Mouse (Mus musculus) ES-E14 (cell line): ENCODE results near the gene Grin2a. TPM values are rescaled to one million over a fixed set of nuclear protein-coding genes. Genes with fewer than 3 reads are reported as not detected.

ENCODE experiments used
- DNase-seq: peaks from one replicate; pipeline ENCODE4 v3.0.0-alpha.2; 2013; ENCODE audit warnings: low read depth, low spot score
- H3K27ac ChIP-seq: 2 replicates; pipeline ENCODE4 v1.5.1; 2012; ENCODE audit warnings: low read depth, mild to moderate bottlenecking, low read length, moderate library complexity, mixed read lengths; ENCODE audit not compliant: poor library complexity, insufficient read depth, severe bottlenecking
- H3K36me3 ChIP-seq: 2 replicates; pipeline ENCODE4 v1.6.1; 2012; ENCODE audit warnings: mild to moderate bottlenecking, low read length, moderate library complexity, mixed read lengths; ENCODE audit not compliant: control insufficient read depth, poor library complexity, insufficient read depth, severe bottlenecking
- H3K4me1 ChIP-seq, 2 experiments: fragments of 150-350 bp in 1 of 2; sonication (generic) in 1 of 2; 2 replicates each; pipeline ENCODE4 v1.6.1; 2012; ENCODE audit warnings: low read length in 2 of 2, mild to moderate bottlenecking in 1 of 2, mixed read lengths in 1 of 2; ENCODE audit not compliant: control insufficient read depth in 2 of 2, insufficient read depth in 2 of 2, poor library complexity in 1 of 2
- H3K4me3 ChIP-seq, 2 experiments: fragments of 150-350 bp in 1 of 2; sonication (generic) in 1 of 2; 2 replicates each; pipeline ENCODE4 v1.5.1; 2012; ENCODE audit warnings: low read length in 2 of 2, low read depth in 1 of 2, mild to moderate bottlenecking in 1 of 2, mixed read lengths in 1 of 2; ENCODE audit not compliant: insufficient read depth in 1 of 2, poor library complexity in 1 of 2, severe bottlenecking in 1 of 2
- H3K9ac ChIP-seq: 2 replicates; pipeline ENCODE4 v1.6.1; 2012; ENCODE audit warnings: low read depth, mild to moderate bottlenecking, low read length, mixed read lengths; ENCODE audit not compliant: poor library complexity, insufficient read depth, severe bottlenecking
- H3K9me3 ChIP-seq: fragments of 150-350 bp; sonication (generic); 2 replicates; pipeline ENCODE4 v1.6.1; 2012; ENCODE audit warnings: low read depth, mild to moderate bottlenecking, low read length; ENCODE audit not compliant: control insufficient read depth, insufficient read depth
- CHD2 ChIP-seq: IDR thresholded peaks from 2 replicates; pipeline ENCODE4 v1.6.1; 2014; ENCODE audit warnings: mild to moderate bottlenecking, low read depth, low read length, inconsistent platforms
- HCFC1 ChIP-seq: IDR thresholded peaks from 2 replicates; pipeline ENCODE4 v1.6.1; 2012; ENCODE audit warnings: low read length, inconsistent platforms, borderline replicate concordance; ENCODE audit not compliant: insufficient read depth
- MAFK ChIP-seq: IDR thresholded peaks from 2 replicates; pipeline ENCODE4 v1.6.1; 2014; ENCODE audit warnings: mild to moderate bottlenecking, low read depth, low read length, inconsistent platforms; ENCODE audit not compliant: insufficient read depth
- ZC3H11A ChIP-seq: IDR thresholded peaks from 2 replicates; pipeline ENCODE4 v1.6.1; 2012; ENCODE audit warnings: low read depth, mild to moderate bottlenecking, inconsistent platforms, low read length, borderline replicate concordance
- ZNF384 ChIP-seq: IDR thresholded peaks from 2 replicates; pipeline ENCODE4 v1.6.1; 2012; ENCODE audit warnings: low read depth, low read length, inconsistent platforms
- in situ Hi-C, 2 experiments: fragments of 600-800 bp; cut with MboI; formaldehyde crosslinking; loops; one replicate each; pipeline ENCODE4 v1.15.1; 2025; ENCODE audit warnings: low sequenced_read_pairs in 2 of 2, inconsistent platforms in 1 of 2; ENCODE audit not compliant: unreplicated experiment in 2 of 2
- total RNA-seq: library from RNA; depleted of rRNA; stranded (reverse); fragments of 300-350 nt; gene quantifications from 2 replicates; pipeline ENCODE4 v1.2.3, GENCODE M21; 2012

The Grin2a gene
- total RNA-seq, 1 experiment, result 0.62 TPM

DNA sequence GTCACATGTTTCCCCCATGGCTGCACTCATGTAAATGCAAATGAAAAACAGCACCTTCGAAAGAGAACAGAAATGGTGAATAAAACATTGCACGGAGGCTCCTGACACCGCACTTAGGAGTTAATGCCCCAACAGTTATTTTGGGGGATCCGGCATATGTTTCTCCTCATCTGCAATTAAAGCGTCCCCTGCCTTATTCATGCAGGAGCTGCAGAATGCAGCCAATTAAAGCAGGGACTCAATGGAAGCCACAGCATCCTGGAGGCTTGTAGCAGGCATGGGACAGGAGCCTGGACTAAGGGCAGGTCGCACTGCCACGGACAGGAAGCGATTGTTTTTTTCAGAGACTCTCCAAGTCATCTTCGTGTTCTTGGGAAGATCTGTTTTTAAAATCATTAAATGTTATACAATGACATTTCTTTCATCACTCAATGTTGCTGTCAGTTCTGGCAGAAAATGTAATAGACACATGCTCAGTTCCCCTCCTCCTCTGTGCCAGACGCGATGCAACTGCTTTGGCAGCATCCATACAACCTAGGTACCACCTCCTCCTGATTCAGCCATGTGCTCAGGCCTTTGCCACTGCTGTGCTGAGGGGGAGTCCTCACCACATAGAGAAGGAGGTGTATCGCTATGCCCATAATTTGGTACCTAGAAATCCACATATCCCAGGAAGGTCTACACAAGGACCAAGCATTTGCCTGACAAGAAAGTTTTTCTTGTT, 143.9 kb downstream of the Grin2a start:
- Histone ChIP-seq H3K9me3 (no peaks in the 10 kb centered on the region), H3K36me3 (no peaks in the 10 kb centered on the region), H3K27ac (no peak overlapping the region), H3K4me3 (no peak overlapping the region), H3K4me1 (no peaks in the 10 kb centered on the region), H3K9ac (no peak overlapping the region)
- in situ Hi-C loops, result no loop called here
- DNase-seq, result no peak
- TF ChIP-seq ZNF384 (no peak), MAFK (no peak), CHD2 (no peak), HCFC1 (no peak), ZC3H11A (no peak)

DNA sequence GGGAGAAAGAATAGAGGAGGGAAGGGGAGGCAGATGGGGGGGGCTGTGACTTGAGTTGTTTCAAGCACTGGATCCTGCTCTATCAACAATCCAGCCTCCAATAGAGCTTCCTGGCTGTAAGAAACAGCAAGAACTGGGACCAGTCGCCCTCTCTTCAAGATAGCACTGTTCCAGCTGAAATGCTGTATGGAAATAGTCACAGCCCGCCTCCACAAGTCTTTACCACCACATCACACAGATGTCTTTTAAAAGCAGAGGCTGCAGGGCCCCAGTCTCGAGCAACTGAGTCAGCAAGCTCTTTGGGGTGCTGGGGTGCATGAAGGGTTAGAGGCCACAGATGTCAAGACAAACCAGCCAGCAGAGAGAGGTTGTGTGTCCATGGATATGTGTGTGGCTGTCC, 153.9 kb downstream of the Grin2a start:
- in situ Hi-C loops, result no loop called here
- DNase-seq, result no peak
- Histone ChIP-seq H3K27ac (no peak overlapping the region), H3K4me1 (no peaks in the 10 kb centered on the region), H3K36me3 (no peaks in the 10 kb centered on the region), H3K4me3 (no peak overlapping the region), H3K9me3 (no peaks in the 10 kb centered on the region), H3K9ac (no peak overlapping the region)
- TF ChIP-seq ZC3H11A (no peak), CHD2 (no peak), ZNF384 (no peak), MAFK (no peak), HCFC1 (no peak)

DNA sequence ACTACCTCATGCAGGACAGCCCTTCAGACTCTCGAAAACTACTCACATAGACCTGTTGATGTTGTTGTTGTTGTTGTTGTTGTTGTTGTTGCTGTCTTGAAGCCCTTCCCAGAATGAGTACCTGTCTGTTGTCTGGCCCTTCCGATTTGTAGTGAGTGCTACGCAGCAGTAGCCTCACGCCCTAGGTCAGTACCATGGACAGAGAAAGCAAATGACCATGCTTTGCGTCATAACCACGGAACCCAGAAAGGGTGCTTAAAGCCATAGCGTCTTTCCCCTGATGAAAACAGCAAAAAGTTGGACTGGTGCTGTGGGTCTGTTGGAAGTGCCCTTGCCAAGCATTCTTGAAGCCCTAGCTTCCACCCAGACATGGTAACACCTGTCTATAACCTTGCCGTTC, 158.8 kb downstream of the Grin2a start:
- H3K4me3 ChIP-seq, result no peak overlapping the region
- no peaks in the 10 kb centered on the region for H3K4me1 ChIP-seq
- H3K9ac ChIP-seq, result no peak overlapping the region
- peak; percentile 31 for DNase-seq
- in situ Hi-C loops, result no loop called here
- no peaks in the 10 kb centered on the region for H3K9me3 ChIP-seq
- no peaks in the 10 kb centered on the region for H3K36me3 ChIP-seq
- H3K27ac ChIP-seq, result no peak overlapping the region
- no peak for TF ChIP-seq HCFC1
- no peak for TF ChIP-seq ZC3H11A
- TF ChIP-seq ZNF384, result no peak
- no peak for TF ChIP-seq MAFK
- no peak for TF ChIP-seq CHD2

DNA sequence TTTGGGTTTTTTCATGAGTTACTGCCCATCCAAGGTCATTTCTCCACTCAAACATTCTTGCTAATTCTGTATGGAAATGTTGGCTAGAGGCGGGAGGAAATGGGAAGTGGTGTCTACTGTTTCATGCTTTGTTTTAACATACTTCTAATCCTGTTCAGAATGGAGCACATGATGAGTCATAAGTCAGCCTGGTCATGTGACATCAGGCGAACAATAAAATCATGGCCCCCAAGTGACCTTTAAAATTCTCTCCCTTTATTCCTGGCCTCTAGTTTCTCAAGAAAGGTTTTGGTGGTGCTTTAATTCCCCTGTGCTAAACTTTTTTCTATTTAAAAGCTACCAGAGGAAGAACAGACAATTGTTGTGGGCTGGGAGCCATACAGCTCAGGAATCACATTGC, 161.1 kb downstream of the Grin2a start:
- no peak for DNase-seq
- in situ Hi-C loops, result no loop called here
- Histone ChIP-seq H3K9me3 (no peaks in the 10 kb centered on the region), H3K4me1 (no peaks in the 10 kb centered on the region), H3K4me3 (no peak overlapping the region), H3K9ac (no peak overlapping the region), H3K27ac (no peak overlapping the region), H3K36me3 (no peaks in the 10 kb centered on the region)
- TF ChIP-seq ZNF384, result no peak
- no peak for TF ChIP-seq ZC3H11A
- no peak for TF ChIP-seq MAFK
- no peak for TF ChIP-seq CHD2
- TF ChIP-seq HCFC1, result no peak

DNA sequence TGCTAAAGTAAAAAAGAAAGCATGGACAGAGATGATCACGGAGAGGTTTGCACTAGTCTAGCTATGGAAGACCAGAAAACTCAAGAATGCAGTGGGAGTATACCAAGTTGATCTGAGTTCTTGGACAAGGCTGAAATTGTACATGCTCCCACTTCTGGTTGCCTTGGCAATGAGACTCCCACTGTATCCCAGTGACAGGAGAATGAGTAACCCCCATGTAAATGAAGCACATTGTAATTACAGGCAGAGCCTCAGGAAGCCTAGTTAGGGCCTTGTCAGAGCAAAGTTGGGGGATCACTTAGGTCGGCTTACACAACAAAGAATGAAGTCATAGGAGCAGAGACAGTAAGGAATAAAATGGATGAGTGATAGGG, 170.3 kb downstream of the Grin2a start:
- Histone ChIP-seq H3K4me1 (no peaks in the 10 kb centered on the region), H3K4me3 (no peak overlapping the region), H3K9ac (no peak overlapping the region), H3K9me3 (no peaks in the 10 kb centered on the region), H3K36me3 (no peaks in the 10 kb centered on the region), H3K27ac (no peak overlapping the region)
- no peak for DNase-seq
- no peak for TF ChIP-seq CHD2
- no peak for TF ChIP-seq MAFK
- TF ChIP-seq ZC3H11A, result no peak
- in situ Hi-C loops, result no loop called here
